Mouse (Mus musculus) heart, embryonic 12.5 days (tissue): ENCODE measurements around the gene Polr3g. TPM values are rescaled to one million over a fixed set of nuclear protein-coding genes. Genes with fewer than 3 reads are reported as not detected.
"Not testable (repeated sequence)": the region's sequence is repeated elsewhere in the genome, so short reads cannot be mapped to it uniquely, and the experiment has no call there.

Experiments used
- ATAC-seq: fragments of 200-750 bp; cut with Nextera tagmentation; 2 replicates; pipeline ENCODE4 v1.8.0; 2017; ENCODE audit warnings: moderate TSS enrichment, moderate library complexity; ENCODE audit not compliant: insufficient number of reproducible peaks, low FRiP score
- H3K27ac ChIP-seq: fragments of 300-500 bp; sonication (generic); 2 replicates; pipeline ENCODE4 v1.5.1; 2016; ENCODE audit warnings: mild to moderate bottlenecking, moderate library complexity; ENCODE audit not compliant: poor library complexity, severe bottlenecking
- H3K27me3 ChIP-seq: fragments of 300-500 bp; sonication (generic); replicated peaks from 2 replicates; pipeline ENCODE4 v1.6.1; 2016; ENCODE audit warnings: mild to moderate bottlenecking, moderate library complexity
- H3K36me3 ChIP-seq: fragments of 300-500 bp; sonication (generic); 2 replicates; pipeline ENCODE4 v1.6.1; 2016; ENCODE audit warnings: mild to moderate bottlenecking, moderate library complexity
- H3K4me1 ChIP-seq: fragments of 300-500 bp; sonication (generic); replicated peaks from 2 replicates; pipeline ENCODE4 v1.6.1; 2016; ENCODE audit warnings: mild to moderate bottlenecking
- H3K4me2 ChIP-seq: fragments of 300-500 bp; sonication (generic); 2 replicates; pipeline ENCODE4 v1.6.1; 2016; ENCODE audit warnings: mild to moderate bottlenecking, moderate library complexity
- H3K4me3 ChIP-seq: fragments of 300-500 bp; sonication (generic); 2 replicates; pipeline ENCODE4 v1.5.1; 2016; ENCODE audit warnings: mild to moderate bottlenecking
- H3K9ac ChIP-seq: fragments of 300-500 bp; sonication (generic); 2 replicates; pipeline ENCODE4 v1.6.1; 2016; ENCODE audit warnings: mild to moderate bottlenecking, moderate library complexity
- H3K9me3 ChIP-seq: fragments of 300-500 bp; sonication (generic); replicated peaks from 2 replicates; pipeline ENCODE4 v1.6.1; 2016; ENCODE audit warnings: mild to moderate bottlenecking, moderate library complexity
- WGBS: fragments of 180-500 bp; shearing (Covaris S2); methylation state at CpG from one replicate; pipeline ENCODE4 v1.1.7; 2016; 5-methylcytosine and 5-hydroxymethylcytosine counted together
- polyA plus RNA-seq: library from polyadenylated mRNA; unstranded; fragments of >200 nt; fragmentation: Nextera tagmentation; extraction: Ambion mirVana; gene quantifications from 2 replicates; pipeline ENCODE4 v1.2.1, GENCODE M21; 2016

The Polr3g gene
- polyA plus RNA-seq, 1 experiment from 2014 or later = 20.7 TPM

GRCm38 (mm10) chr13:81629395-81629794 is 81.4 kb downstream of the Polr3g start:
- no peaks in the 10 kb centered on the region for H3K9me3 ChIP-seq
- WGBS = 60% methylated on average over 3 of the region's 3 CpGs
- H3K9ac ChIP-seq = no peak overlapping the region
- no peak overlapping the region for H3K4me2 ChIP-seq
- peaks cover 7% of the 10 kb centered on the region; the same call in 1 of the 2 replicates for H3K4me1 ChIP-seq
- H3K4me3 ChIP-seq = no peak overlapping the region
- no peak overlapping the region for H3K27ac ChIP-seq
- peaks cover 26% of the 10 kb centered on the region for H3K27me3 ChIP-seq
- ATAC-seq = no peak
- H3K36me3 ChIP-seq = no peaks in the 10 kb centered on the region

- ATAC-seq = no peak
- no peak overlapping the region for H3K4me2 ChIP-seq
- WGBS = 61% methylated on average over 2 of the region's 2 CpGs
- H3K36me3 ChIP-seq = no peaks in the 10 kb centered on the region
- no peak overlapping the region for H3K9ac ChIP-seq
- H3K4me1 ChIP-seq = peaks cover 7% of the 10 kb centered on the region; the same call in 1 of the 2 replicates
- H3K4me3 ChIP-seq = no peak overlapping the region
- peaks cover 20% of the 10 kb centered on the region for H3K27me3 ChIP-seq
- H3K27ac ChIP-seq = no peak overlapping the region
- H3K9me3 ChIP-seq = no peaks in the 10 kb centered on the region
Measured at GRCm38 (mm10) chr13:81628631-81629190, 82.1 kb downstream of the Polr3g start.

- not testable (repeated sequence) for H3K9ac ChIP-seq, H3K36me3 ChIP-seq, H3K4me1 ChIP-seq, H3K4me3 ChIP-seq, H3K27ac ChIP-seq, H3K4me2 ChIP-seq, ATAC-seq, H3K9me3 ChIP-seq
- 41% methylated on average over 1 of the region's 1 CpGs for WGBS
- H3K27me3 ChIP-seq = peaks cover 15% of the 10 kb centered on the region
Measured at GRCm38 (mm10) chr13:81627861-81628260, 83.0 kb downstream of the Polr3g start.

Other genes with a start within 250 kb of the Polr3g start
- 1.2 and 1.5 TPM in 2 replicates for gene Adgrv1, start 77.9 kb downstream of the Polr3g start, polyA plus RNA-seq
- gene Lysmd3, start 53.4 kb downstream of the Polr3g start, polyA plus RNA-seq = 25.4 and 28.2 TPM in 2 replicates
- 4.8 and 5.0 TPM in 2 replicates for gene Mblac2, start 328 bp upstream of the Polr3g start, polyA plus RNA-seq
- gene Cetn3, start 72.1 kb upstream of the Polr3g start, polyA plus RNA-seq = 231 TPM in 2 replicates